Mouse (Mus musculus) splenic B cell, adult 2 months (primary cell): ENCODE results near the gene Slc6a8.

ENCODE experiments used
- DNase-seq: peaks from one replicate; pipeline ENCODE4 v3.0.0-alpha.2; 2011; ENCODE audit warnings: low read depth, low spot score
- H3K27me3 ChIP-seq: 2 replicates; pipeline ENCODE4 v1.6.1; 2012; ENCODE audit warnings: mild to moderate bottlenecking, low read length, moderate library complexity, mixed read lengths; ENCODE audit not compliant: control insufficient read depth, poor library complexity, insufficient read depth, severe bottlenecking
- H3K36me3 ChIP-seq: 2 replicates; pipeline ENCODE4 v1.6.1; 2012; ENCODE audit warnings: mild to moderate bottlenecking, low read length, moderate library complexity, mixed read lengths; ENCODE audit not compliant: control insufficient read depth, poor library complexity, insufficient read depth, severe bottlenecking

Gene Slc6a8

GRCm38 (mm10) chrX:73717667-73718066 lies 44.7 kb downstream of the Slc6a8 start:
- peak; percentile 51 for DNase-seq
- Histone ChIP-seq H3K27me3 (no peaks in the 10 kb centered on the region), H3K36me3 (no peaks in the 10 kb centered on the region)

GRCm38 (mm10) chrX:73718271-73718670 lies 45.3 kb downstream of the Slc6a8 start:
- DNase-seq: peak; percentile 1
- Histone ChIP-seq H3K36me3 (no peaks in the 10 kb centered on the region), H3K27me3 (no peaks in the 10 kb centered on the region)

DNA sequence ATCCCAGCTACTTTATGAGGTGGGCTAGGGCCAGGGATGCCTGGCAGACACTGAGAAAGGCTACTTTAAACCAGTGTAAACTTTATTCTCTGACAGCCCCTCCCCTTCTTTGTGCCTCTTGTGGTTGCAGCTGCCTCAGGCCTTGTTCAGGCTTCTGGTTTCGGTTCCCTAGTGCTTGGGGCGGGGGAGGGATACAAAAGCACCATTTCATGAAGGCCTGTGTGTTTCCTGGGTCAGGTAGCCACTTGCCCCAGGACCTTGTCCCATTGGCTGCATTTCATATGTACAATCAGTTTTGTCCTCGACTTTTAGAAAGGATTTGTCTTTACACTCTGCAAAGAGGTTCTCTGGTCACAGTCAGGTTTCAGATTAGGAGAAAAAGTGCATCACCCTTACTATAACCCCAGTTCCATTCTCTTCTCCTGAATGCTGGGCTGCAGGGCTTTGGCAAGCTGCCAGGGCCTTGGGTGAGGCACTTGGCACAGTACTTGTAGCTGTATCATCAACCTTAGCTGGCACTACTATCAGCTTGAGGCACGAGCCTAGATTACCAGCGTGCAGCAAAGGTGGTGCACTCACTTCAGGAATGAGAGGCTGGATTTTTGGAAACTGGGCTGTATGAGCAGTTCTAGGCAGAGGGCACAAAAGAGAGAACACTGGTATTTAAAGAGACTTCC lies 45.9 kb downstream of the Slc6a8 start:
- Histone ChIP-seq H3K36me3 (no peaks in the 10 kb centered on the region), H3K27me3 (no peaks in the 10 kb centered on the region)
- peak; percentile 78 for DNase-seq

- Histone ChIP-seq H3K36me3 (0 out of 2 replicates have a peak, but pooled peaks cover 3% of the 10 kb centered on the region), H3K27me3 (no peaks in the 10 kb centered on the region)
- no peak for DNase-seq
Measured at GRCm38 (mm10) chrX:73730908-73731307, 58.0 kb downstream of the Slc6a8 start.
